Mouse (Mus musculus) hematopoietic stem cell, adult 5-6 weeks (primary cell): ENCODE results near the gene Rnf215. TPM values are rescaled to one million over a fixed set of nuclear protein-coding genes. Genes with fewer than 3 reads are reported as not detected.
"Not testable (repeated sequence)": the region's sequence is repeated elsewhere in the genome, so short reads cannot be mapped to it uniquely, and the experiment has no call there.

Experiments
- ATAC-seq, 2 experiments: fragments of 125-278 bp in 1 of 2; replicated peaks in 1 of 2; 2 replicates each; pipeline ENCODE4 v1.8.0; 2016 to 2017; ENCODE audit warnings: inconsistent platforms in 2 of 2, mild to moderate bottlenecking in 2 of 2, moderate number of reproducible peaks in 2 of 2, low read depth in 1 of 2, moderate TSS enrichment in 1 of 2; ENCODE audit not compliant: low FRiP score in 2 of 2, poor library complexity in 2 of 2, severe bottlenecking in 2 of 2, insufficient read depth in 1 of 2, low TSS enrichment in 1 of 2
- total RNA-seq: library from RNA; stranded (forward); fragments of 172-1452, 232-1000 nt; gene quantifications from 2 replicates; pipeline ENCODE4 v1.2.3, GENCODE M21; 2017

Rnf215 gene
- total RNA-seq, 1 experiment from 2014 or later: 13.8 TPM

DNA sequence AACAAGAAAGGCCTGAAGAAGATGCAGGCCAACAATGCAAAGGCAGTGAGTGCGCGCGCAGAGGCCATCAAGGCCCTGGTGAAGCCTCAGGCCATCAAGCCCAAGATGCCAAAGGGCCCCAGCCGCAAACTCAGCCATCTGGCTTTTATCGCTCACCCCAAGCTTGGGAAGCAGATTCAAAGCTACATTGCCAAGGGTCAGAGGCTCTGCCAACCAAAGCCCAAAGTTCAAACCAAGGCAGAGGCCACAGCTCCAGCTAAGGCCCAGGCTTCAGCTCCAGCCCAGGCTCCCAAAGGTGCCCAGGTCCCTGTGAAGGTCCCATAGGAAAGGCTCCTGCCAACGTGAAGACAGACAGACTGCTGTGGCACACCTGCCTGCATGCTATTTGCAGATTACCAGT is 27.1 kb upstream of the Rnf215 start:
- ATAC-seq: not testable (repeated sequence)

DNA sequence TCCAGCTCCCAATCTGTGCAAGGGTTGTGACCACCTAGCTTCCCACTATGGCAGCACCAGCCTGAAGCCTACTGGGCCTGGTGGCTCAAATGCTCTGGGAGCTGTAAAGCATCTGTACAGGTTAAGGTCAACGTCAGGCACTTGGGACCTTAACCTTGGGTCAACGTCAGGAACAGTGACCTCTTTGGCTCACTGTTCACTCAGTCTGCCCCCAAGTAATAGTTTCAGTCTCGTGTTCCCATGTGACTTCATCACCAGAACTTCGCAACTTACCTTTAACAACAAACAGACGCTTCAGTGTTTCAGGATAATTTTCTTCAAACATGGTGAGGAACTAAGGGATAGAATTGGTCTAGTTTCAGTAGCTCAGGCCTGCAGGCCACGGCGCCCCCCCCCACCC is 26.3 kb upstream of the Rnf215 start:
- ATAC-seq: no peak

DNA sequence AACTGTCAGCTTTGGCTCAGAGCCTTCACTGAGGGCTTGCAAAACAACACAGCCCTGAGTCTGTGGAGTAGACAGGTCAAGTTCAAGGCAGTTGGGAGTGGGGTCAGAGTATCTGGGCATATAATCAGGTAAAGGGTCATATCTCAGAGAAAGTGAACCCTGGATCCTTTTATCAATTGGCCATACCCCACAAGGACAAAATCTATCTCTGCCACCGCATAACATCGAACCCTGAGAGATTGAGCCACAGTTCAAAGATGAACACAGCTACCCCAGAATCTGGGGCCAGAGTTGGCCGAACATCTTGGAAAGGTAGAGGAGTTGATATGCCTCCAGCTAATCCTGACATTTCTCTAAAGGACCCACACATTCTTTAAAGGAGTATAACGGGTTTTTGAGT is 23.0 kb upstream of the Rnf215 start:
- no peak for ATAC-seq

DNA sequence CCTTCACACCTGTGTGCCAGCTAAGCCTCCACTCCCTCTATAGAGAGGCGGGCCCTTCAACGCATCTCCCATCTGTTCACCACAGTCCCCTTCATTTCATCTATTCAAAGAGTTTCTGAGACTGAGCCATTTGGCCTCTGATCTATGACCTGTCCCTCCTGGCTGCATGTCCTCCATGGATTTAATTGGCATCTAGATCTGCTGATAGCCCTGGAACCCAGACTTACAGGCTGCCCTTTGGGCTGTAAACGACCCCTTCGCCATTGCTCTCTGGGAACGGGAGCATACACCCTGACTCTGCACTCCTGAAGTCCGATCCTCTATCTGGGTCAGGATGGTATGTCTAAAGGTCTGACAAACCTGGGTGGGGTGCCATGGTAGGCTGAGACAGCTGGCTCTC is 22.1 kb upstream of the Rnf215 start:
- no peak for ATAC-seq

DNA sequence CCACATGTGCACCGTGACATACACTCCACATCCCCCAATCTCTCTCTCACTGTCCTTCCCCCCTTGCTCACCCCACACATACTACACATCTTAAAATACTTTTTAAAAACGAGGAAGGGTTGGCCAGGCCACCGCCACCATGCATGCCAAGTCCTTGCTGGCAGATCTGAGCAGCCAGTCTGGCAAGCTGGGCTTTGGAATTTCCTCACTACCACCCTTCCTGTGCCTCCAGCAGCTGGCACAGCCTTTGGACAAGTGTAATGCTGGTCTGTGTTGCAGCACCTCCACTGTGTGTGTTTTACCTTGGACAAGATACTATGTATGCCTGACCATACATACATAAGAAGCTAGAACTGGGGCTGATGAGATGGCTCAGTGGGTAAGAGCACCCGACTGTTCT is 21.5 kb upstream of the Rnf215 start:
- no peak for ATAC-seq

DNA sequence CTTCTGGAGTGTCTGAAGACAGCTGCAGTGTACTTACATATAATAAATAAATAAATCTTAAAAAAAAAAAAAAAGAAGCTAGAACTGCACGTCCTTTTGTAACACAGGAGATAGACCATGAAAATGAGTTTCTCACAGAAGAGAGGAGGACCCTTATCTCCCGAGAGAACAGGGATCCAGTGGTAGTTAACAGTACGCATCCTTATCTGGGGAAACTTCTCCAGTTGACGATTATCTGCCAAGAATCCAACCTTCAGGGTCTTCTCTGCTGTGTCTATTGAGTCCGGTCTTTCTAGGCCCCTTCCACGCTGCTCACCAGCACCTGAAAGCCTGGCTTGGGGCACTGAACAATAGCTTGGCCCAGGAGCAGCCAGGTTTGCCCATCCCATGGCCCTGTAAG is 21.0 kb upstream of the Rnf215 start:
- no peak for ATAC-seq

DNA sequence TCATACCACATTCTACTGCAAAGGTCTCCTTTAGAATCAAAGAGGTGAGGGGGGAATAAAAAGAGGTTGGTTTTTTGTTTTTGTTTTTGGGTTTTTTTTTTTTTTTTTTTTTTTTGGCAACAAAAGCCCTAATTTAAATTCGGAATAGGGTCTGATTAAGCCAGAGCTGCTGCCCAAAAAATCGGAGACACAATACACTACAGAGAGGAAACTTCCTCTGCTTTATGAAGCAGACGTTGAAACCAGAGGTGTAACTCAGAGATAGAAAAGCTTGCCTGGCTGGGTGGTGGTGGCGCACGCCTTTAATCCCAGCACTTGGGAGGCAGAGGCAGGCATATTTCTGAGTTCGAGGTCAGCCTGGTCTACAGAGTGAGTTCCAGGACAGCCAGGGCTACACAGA is 20.5 kb upstream of the Rnf215 start:
- ATAC-seq: not testable (repeated sequence)

DNA sequence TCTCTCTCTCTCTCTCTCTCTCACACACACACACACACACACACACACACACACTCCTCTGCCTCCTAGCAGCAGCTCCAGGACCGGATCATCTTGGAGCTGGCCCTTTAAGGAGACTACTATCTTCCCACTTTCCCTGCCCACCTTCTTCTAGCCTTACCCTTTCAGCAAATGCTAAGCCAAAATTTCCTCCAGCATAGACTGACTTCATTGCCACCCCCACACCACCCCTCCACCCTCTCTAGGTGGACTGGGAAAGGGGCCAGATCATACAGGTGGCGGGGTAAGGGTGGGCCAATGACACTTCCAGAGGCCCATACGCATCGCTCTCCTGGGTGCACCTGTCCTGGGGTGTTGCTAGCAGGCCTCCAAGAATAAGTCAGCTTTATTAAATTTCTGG is 19.6 kb upstream of the Rnf215 start:
- ATAC-seq: no peak

DNA sequence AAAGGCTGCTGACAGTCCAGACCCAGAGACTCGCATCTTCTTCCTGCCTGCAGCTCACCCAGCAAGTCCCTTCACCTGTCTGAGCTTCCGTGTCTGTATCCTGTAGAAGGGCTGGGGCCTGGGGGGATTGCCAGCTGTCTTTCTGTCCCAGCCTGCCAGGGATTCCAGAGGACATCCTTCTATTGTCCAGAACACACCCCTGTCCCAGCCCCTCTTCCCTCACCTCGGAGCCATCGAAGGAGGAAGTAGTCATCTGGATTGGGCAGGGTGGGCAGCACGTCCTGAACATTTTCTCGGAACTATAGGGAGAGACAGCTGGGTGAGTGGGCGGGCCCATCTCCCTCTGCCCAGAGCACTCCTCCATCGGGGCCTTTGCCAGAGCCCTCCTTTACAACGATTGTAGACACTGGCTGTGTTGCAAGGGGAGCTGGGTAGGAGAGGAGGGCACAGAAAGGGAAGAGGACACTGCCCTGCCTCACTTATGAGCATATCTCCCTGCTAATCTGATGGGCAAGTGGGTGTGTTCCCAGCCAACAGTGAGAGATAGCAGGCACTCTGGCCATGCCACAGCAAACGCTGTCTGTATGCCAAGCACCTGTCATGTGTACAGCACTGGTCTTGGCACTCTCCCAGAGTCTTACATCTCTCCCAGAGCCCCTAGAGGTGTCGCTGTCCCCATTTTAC is 18.4 kb upstream of the Rnf215 start:
- no peak for ATAC-seq

DNA sequence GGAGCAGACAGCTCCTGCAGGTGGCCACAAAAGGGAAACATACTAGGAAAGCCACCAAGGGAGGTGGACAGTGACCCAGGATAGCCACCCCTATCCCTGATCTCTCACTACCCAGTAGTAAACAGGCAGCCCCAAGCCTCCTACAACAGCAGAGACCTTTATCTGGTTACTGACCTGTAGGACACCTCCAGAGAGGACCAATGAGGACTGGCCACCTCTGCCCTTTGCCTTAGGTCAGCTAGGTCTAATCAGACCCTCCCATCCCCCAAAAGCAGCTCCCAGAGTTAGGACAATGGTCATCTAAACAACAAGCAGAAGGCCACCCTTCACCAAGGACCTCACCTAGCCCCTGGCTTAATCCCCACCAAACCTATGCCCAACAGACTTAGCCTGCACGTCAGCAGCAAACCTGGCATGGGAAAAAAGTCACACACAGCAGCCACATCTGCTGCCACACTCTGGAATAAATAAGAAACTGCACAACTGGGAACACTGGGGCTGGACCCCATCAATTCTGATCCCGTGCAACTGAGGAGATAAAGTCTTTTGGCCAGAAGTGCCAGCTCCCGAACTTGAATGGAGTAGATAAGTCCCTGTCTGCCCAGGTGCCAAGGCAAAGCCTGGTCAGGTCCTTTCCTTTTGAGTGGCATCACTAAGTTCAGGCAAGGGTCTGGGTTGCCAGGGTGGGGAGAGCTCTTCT is 17.5 kb upstream of the Rnf215 start:
- ATAC-seq: 0 out of 4 replicates have a peak, but pooled peaks of 1 of the 2 experiments have one; percentile 4

DNA sequence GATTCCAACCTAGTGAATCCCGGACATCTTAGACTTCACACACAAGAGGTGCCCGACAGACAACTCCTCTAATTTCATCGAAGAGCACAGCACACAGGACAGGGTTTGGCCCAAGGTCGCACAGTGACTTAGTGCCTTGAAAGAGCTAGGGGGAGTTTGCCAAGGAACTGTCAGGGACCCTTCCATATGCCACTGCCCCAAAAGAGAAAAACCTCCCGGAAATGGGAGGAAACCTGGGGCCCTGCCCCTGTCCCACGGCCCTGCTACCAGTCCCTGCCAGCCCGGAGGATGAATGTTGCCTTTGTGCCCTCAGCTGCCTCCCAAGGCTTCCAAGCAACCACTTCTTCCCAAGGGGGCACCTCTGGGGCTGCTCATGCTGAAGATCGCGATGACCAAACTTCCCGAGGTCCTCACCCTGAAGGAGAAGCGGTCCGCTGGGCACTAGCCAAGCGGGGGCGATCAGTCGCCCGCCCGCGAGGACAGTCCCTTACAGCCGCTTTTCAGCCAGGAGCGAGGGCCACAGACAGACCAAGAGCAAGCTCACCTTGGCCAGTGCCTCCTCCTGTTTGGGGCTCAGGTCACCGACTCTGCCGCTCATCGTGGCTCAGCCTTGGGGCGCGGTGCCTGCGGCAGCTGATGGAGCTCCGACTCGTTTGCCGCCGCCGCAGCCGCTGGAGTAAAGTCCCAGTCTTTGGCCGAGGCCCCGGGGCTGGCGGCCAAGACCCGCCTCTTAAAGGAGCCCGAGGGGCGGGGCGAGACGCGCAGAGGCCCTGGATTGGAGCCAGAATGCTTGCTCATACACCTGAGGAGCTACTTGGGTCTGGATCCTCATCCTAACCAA is 16.7 kb upstream of the Rnf215 start:
- peak; percentile 24 to 29; a peak in 1 of 4 replicates for ATAC-seq

DNA sequence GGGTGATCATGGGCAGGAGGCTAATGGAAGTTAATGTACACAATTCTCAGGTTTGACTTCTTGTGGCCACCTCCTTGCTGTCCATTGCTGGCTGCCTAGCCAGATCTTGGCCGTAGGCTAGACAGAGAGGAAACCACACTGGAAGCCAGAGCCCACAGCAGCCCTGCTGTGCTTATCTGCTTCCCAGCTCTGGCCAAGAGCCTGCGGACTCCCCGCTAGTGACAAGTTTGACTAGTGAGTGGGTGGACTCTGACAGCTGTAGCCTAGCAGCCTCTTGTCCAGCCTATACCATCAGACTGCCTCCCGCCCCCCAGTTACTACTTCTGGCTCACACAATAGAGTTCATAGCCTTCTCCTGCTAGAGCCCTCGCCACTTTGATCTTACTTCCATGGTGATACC is 15.4 kb upstream of the Rnf215 start:
- ATAC-seq: peak; percentile 37 to 38

DNA sequence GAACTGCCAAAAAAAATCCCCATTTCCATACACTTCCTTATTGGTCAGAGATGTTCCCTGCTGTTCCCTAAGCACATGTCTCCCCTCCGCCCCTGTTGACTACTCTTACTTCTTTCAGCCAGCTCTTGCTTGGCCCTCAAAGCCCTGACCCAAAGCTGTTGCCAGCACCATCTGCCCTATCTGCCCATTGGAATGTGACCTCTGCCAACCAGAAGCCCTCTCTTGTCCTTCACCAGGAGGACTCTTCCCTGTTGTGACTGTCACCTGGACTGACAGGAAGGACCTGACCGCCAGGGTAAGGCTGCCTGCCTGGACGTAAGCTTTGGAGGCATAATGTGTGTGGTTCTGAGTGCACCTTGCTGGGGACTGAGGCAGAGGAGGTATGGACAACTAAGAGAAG is 13.3 kb upstream of the Rnf215 start:
- no peak for ATAC-seq

DNA sequence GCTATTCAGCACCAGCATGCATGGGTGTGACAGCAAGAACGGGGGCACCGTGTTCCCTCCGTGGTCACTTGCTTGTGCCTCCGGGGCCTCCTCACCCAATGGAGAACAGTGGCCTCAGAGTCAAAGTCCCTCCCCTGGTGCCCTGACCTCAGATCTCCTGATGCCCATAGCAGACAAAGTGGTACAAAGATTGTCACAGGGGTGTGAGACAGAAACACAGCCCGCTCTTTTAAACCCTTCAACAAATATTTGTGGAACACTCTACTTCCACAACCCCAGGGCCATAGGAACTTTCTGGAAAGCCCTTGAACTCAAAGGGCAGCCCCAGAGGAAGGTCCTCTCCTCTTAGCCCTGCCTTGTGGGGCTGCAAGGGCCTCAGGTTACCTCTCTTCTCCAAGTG is 12.8 kb upstream of the Rnf215 start:
- no peak for ATAC-seq

DNA sequence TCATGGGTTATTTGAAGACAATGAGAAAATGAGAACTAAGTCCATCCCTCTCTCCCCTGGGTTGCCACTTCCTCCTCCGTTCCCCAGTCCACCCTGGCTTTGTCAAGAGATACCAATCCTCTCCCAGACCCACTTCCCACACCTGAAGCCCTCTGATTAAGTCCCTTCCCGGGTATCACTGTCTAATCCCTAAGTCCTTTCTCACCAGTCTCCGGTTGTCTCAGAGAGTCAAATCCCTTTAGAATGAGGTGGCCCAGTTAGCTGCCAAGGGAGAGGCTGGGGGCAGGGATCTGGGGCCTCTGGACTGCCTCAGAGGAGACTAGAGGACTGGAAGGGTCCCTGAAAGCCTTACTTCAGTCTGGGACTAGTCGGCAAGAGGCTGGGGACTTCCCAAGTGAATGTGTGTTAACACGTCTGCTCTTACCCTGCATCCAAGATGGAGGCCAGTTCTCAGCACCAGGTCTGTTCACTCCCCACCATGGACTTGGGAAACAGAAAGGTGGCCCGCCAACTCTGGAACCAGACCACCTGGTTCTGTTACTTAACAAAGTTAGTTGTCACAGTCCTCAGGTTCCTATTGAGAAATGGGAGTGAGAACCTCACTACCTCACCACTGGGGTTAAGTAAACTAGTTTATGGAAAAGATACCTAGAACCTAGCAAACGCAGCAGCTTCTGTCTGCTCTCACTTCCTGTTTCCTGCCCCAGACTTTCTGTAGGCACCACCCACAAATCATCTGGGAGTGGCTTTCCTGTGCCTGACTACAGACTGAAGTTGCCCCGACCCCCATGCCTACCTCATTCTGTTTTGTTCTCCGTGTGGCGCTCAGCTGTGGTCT is 12.0 kb upstream of the Rnf215 start, which contains the start of gene Sec14l2:
Gene Sec14l2, minus strand, starts transcription at position 674 of the 838 bp plus-strand sequence.
- ATAC-seq: peak; percentile 44 to 65

DNA sequence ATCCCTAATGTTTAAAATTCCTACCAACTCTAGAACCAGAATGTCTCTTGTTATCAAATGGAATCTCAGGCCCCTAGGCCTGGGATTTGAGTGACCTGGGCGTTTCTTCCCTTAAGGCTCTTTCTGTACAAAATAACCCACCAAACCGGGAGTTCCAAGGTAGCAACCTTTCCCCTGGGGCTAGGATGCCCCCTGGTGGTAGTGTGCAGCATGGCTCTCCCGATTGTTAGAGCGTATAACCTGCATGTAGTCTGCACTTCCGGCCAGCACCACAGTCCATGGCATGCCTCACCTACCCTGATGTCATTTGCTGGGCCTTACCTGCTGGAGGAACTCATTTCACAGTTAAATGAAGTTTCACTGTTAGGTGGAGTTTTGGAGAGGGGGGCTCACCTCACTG is 11.1 kb upstream of the Rnf215 start:
- ATAC-seq: no peak

DNA sequence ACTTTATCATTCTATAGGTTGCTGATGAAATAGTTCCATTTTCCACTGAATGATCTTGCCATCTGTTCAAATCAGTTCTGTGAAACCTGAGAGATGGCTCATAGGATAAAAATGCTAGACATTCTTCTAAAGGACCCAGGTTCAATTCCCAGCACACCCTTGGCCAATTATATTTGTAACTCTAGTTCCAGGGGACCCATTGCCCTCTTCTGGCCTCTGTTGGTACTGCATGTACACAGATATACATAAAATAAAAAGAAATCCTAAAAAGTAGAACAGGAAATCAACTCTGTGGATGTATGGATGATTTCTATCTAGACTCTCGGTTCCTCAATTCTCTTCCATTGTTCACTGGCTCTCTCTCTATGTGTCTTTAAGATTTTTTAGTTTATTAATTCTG is 7.9 kb upstream of the Rnf215 start:
- no peak for ATAC-seq
